Mouse (Mus musculus): ENCODE data around the gene AI661453.

- TF ChIP-seq TAL1 (IDR thresholded peaks at IDR 0.05; ENCODE audit: low read length) (no peak), GATA1 (IDR thresholded peaks at IDR 0.05; ENCODE audit: low read length) (no peak)
Measured at GRCm38 (mm10) chr17:47442271-47442670, 5.9 kb downstream of the AI661453 start.
